In the genomic region with DNA sequence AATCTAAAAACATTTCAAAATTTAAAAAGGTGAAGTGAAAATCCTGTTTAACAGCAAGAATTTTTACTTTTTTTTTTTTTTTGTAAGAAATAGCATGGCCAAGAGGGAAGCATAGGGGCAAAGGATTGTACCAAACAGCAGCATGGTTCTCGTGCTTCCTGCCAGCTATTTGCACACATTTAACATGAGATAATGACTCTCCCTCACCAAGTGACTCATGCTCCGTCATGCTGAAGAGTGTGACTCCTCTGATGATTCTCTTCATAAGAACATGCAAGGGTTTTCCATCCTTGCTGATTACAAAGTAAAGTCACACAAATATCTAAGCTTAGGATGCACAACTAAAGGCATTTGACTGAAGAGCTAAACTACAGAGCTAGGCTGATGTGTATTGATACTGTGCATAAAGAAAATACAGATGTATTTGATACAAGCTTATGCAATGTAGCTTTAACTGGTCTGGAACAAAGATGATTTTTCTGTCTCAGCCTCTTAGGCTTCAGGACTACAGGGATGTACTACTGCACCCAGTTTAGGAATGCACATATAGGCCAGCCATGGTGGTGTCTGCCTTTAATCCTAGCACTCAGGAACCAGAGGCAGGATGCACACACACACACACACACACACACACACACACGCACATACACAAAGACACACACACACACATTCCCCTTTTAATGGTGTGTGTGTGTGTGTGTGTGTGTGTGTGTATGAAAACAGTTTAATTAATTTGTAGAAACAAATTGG, we compare ENCODE assay signal across 14 mouse cellular contexts. TPM values are rescaled to one million over a fixed set of nuclear protein-coding genes. Genes with fewer than 3 reads are reported as not detected.
DNase-seq lines count a peak whose midpoint lies in the region; ATAC-seq lines count a peak whose summit lies in the region.
"Had no signal": no experiment of that assay in that cellular context is flagged by ENCODE, and none has a peak within 500 bp of the region (broad histone marks: within the 10 kb centered on the region; RNA-seq: fewer than 3 reads in every experiment).

No protein-coding gene starts in this region.

- ATAC-seq in heart, embryonic 16.5 days (replicated peaks; ENCODE audit: extremely low read depth, insufficient read depth, low FRiP score): no peak
- 0 out of 2 replicates have a peak, but pooled peaks have one; percentile 21 for ATAC-seq in liver, embryonic 16.5 days (ENCODE audit: low read depth)
- ATAC-seq in hindbrain, embryonic 13.5 days (ENCODE audit: low FRiP score): no peak

- no peak overlapping the region for H3K27ac ChIP-seq in heart, embryonic 16.5 days (ENCODE audit: low read length)
- H3K27ac ChIP-seq in liver, embryonic 16.5 days (ENCODE audit: low read length): no peak overlapping the region
- H3K27ac ChIP-seq in hindbrain, embryonic 13.5 days: no peak overlapping the region
- H3K27ac ChIP-seq: forebrain, embryonic 13.5 days; lung, embryonic 15.5 days had no signal

- DNase-seq in heart, postnatal 25 days (ENCODE audit: low spot score): no peak
- peak; percentile 16 for DNase-seq in thymus, postnatal 14 days
- no peak for DNase-seq in thymus, adult 18-20 months
- no peak for DNase-seq in embryo, embryonic 10 days (ENCODE audit: low spot score)
- DNase-seq in heart, adult 8-10 months (ENCODE audit: low spot score): no peak
- DNase-seq: cerebellum, adult 11-12 months; heart, postnatal 36 days; kidney, adult 18-20 months; right cerebral cortex, postnatal 25 days had no signal

- H3K9ac ChIP-seq in heart, embryonic 16.5 days (ENCODE audit: low read length): no peak overlapping the region
- no peak overlapping the region for H3K9ac ChIP-seq in liver, embryonic 16.5 days (ENCODE audit: low read depth, low read length)
- H3K9ac ChIP-seq in hindbrain, embryonic 13.5 days: no peak overlapping the region
- H3K9ac ChIP-seq: forebrain, embryonic 13.5 days; lung, embryonic 15.5 days had no signal

- no peak overlapping the region for H3K4me2 ChIP-seq in heart, embryonic 16.5 days (ENCODE audit: low read depth, low read length)
- no peak overlapping the region for H3K4me2 ChIP-seq in liver, embryonic 16.5 days (ENCODE audit: low read depth, low read length)
- H3K4me2 ChIP-seq in hindbrain, embryonic 13.5 days: no peak overlapping the region
- H3K4me2 ChIP-seq: forebrain, embryonic 13.5 days; lung, embryonic 15.5 days had no signal

- H3K4me1 ChIP-seq in heart, embryonic 16.5 days (ENCODE audit: control insufficient read depth, insufficient read depth, low read length): peaks cover 7% of the 10 kb centered on the region
- no peaks in the 10 kb centered on the region for H3K4me1 ChIP-seq in liver, embryonic 16.5 days (ENCODE audit: control insufficient read depth, low read depth, low read length)
- no peaks in the 10 kb centered on the region for H3K4me1 ChIP-seq in hindbrain, embryonic 13.5 days (replicated peaks)
- H3K4me1 ChIP-seq: forebrain, embryonic 13.5 days; lung, embryonic 15.5 days had no signal

- intact Hi-C loops in heart, postnatal 25 days (cut with DNase I): no loop called here

- H3K36me3 ChIP-seq in heart, embryonic 16.5 days (ENCODE audit: control insufficient read depth, insufficient read depth): no peaks in the 10 kb centered on the region
- no peaks in the 10 kb centered on the region for H3K36me3 ChIP-seq in liver, embryonic 16.5 days (ENCODE audit: control insufficient read depth, insufficient read depth)
- H3K36me3 ChIP-seq in hindbrain, embryonic 13.5 days: no peaks in the 10 kb centered on the region
- H3K36me3 ChIP-seq: lung, embryonic 15.5 days had no signal

- 46% methylated on average over 3 of the region's 3 CpGs for WGBS in heart, embryonic 16.5 days
- WGBS in liver, embryonic 16.5 days (ENCODE audit: insufficient replicate concordance): 31% methylated on average over 3 of the region's 3 CpGs
- 82% methylated on average over 3 of the region's 3 CpGs for WGBS in hindbrain, embryonic 13.5 days

- H3K4me3 ChIP-seq in heart, embryonic 16.5 days (ENCODE audit: low read length): peak overlapping the region; percentile 18; the same call in 1 of the 2 replicates
- no peak overlapping the region for H3K4me3 ChIP-seq in liver, embryonic 16.5 days (ENCODE audit: low read depth, low read length)
- no peak overlapping the region for H3K4me3 ChIP-seq in hindbrain, embryonic 13.5 days
- H3K4me3 ChIP-seq: forebrain, embryonic 13.5 days; lung, embryonic 15.5 days had no signal

- no peaks in the 10 kb centered on the region for H3K27me3 ChIP-seq in heart, embryonic 16.5 days (ENCODE audit: control insufficient read depth, insufficient read depth, low read length)
- no peaks in the 10 kb centered on the region for H3K27me3 ChIP-seq in liver, embryonic 16.5 days (ENCODE audit: control insufficient read depth, insufficient read depth, low read depth, low read length)
- H3K27me3 ChIP-seq in hindbrain, embryonic 13.5 days: no peaks in the 10 kb centered on the region
- H3K27me3 ChIP-seq: forebrain, embryonic 13.5 days; lung, embryonic 15.5 days had no signal

- no peaks in the 10 kb centered on the region for H3K9me3 ChIP-seq in heart, embryonic 16.5 days (replicated peaks; ENCODE audit: control insufficient read depth, low read length)
- no peaks in the 10 kb centered on the region for H3K9me3 ChIP-seq in liver, embryonic 16.5 days (replicated peaks; ENCODE audit: control insufficient read depth, low read length)
- no peaks in the 10 kb centered on the region for H3K9me3 ChIP-seq in hindbrain, embryonic 13.5 days
- H3K9me3 ChIP-seq: forebrain, embryonic 13.5 days; lung, embryonic 15.5 days had no signal

RNA-seq across cellular contexts. Expression of gene Il7r, which starts 1.6 kb away (rescaled TPM):
- polyA plus RNA-seq in heart, embryonic 16.5 days (2015; fragmentation: Nextera tagmentation; extraction: Ambion mirVana): 2.0 and 3.1 TPM in 2 replicates
- under 1 TPM; 0.39 to 0.94 TPM for total RNA-seq in heart, postnatal 25 days (2021)
- polyA plus RNA-seq in liver, embryonic 16.5 days (2015; fragmentation: Nextera tagmentation; extraction: Ambion mirVana): 1.1 and 1.4 TPM in 2 replicates
- polyA plus RNA-seq in hindbrain, embryonic 13.5 days (2015; fragmentation: Nextera tagmentation; extraction: Ambion mirVana): 0.06 TPM in 1 of 2 replicates, not detected in the other
- total RNA-seq in heart, adult 8-10 months (2022): under 1 TPM; 0.11 to 0.37 (median 0.27) TPM
- polyA plus RNA-seq: forebrain, embryonic 13.5 days had no signal
